Mouse (Mus musculus): ENCODE measurements at regions not wholly inside any gene's neighbourhood (a gene's known extent, or its start where the extent isn't known, plus 50 kb on each side); places are given as distances from the start of the nearest gene placed in this dataset.

DNA sequence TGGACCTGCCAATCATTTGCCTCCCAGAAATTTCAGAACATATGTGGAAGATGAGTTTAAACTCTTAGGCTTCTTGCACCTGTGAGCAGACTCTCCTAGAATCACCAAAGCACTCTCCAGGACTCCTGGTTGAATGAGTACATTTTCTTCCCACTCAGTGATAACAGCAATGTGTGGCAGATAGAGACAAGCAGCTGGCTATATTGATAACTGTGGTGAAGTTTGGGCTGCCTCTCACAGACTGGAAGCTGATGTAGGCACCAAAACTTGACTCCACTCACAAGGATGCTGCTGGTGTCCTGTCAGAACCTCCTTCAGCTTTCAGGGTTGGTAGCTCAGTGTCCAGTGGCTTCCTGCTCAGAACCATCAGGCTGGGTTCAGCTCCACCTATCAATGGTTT is 207.7 kb upstream of the Stt3b start:
- H3K9me3 ChIP-seq (replicated peaks), result no peaks in the 10 kb centered on the region
- H3K27ac ChIP-seq, result no peak overlapping the region
- no peak for ATAC-seq (replicated peaks; ENCODE audit: insufficient number of reproducible peaks, insufficient read depth, low FRiP score, low read depth)
- H3K4me3 ChIP-seq, result no peak overlapping the region
- no peaks in the 10 kb centered on the region for H3K27me3 ChIP-seq
- no peaks in the 10 kb centered on the region for H3K4me1 ChIP-seq (replicated peaks)
- H3K4me2 ChIP-seq, result no peak overlapping the region
- no peak overlapping the region for H3K9ac ChIP-seq
- no peaks in the 10 kb centered on the region for H3K36me3 ChIP-seq

DNA sequence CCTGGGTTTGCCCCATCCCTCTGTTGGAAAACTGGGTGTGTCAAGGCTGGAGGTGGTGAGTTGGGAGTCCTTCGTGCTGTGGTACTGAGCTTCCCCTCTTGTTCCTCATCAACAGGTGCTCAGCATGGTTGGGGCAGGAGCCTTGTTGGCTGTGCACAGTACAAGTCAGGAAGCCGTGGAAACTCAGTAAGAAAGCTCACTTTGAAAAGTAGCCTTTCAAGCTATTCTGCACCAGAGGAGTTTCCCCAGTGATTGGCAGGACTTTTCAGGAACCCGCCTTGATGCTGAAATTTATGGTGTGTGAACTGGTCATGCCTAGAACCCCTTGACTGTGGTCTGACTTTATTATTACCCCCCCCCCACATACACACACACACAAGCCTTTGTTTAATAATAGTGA is 213.9 kb upstream of the Stt3b start:
- no peak overlapping the region for H3K4me2 ChIP-seq
- H3K27me3 ChIP-seq, result no peaks in the 10 kb centered on the region
- no peak for ATAC-seq (replicated peaks; ENCODE audit: insufficient number of reproducible peaks, insufficient read depth, low FRiP score, low read depth)
- H3K9me3 ChIP-seq (replicated peaks), result no peaks in the 10 kb centered on the region
- no peaks in the 10 kb centered on the region for H3K36me3 ChIP-seq
- no peaks in the 10 kb centered on the region for H3K4me1 ChIP-seq (replicated peaks)
- no peak overlapping the region for H3K27ac ChIP-seq
- H3K4me3 ChIP-seq, result no peak overlapping the region
- 64% methylated on average over 3 of the region's 3 CpGs for WGBS
- no peak overlapping the region for H3K9ac ChIP-seq

DNA sequence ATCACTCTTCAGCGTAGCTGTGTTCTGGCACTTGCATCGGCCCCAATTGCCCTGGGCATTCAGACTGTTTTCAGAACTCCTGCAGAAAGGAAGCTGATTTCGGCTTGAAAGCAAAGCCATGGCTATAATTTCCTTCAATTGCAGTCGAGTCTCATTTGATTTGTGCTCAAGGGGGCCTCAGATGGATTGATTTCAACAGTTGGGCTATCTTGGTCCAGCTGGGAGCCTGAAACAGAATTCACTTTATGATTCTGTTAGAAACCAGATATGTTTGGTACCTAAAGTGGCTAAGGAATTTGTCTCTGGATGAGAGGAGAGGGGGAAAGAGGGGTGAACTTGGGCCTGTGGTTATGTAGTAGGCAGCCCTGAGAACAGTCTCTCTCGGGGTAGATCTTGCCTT is 214.4 kb upstream of the Stt3b start:
- H3K36me3 ChIP-seq, result no peaks in the 10 kb centered on the region
- H3K9me3 ChIP-seq (replicated peaks), result no peaks in the 10 kb centered on the region
- no peak overlapping the region for H3K27ac ChIP-seq
- no peak overlapping the region for H3K9ac ChIP-seq
- H3K27me3 ChIP-seq, result no peaks in the 10 kb centered on the region
- no peak for ATAC-seq (replicated peaks; ENCODE audit: insufficient number of reproducible peaks, insufficient read depth, low FRiP score, low read depth)
- WGBS, result 66% methylated on average over 5 of the region's 5 CpGs
- no peak overlapping the region for H3K4me2 ChIP-seq
- no peak overlapping the region for H3K4me3 ChIP-seq
- H3K4me1 ChIP-seq (replicated peaks), result no peaks in the 10 kb centered on the region

DNA sequence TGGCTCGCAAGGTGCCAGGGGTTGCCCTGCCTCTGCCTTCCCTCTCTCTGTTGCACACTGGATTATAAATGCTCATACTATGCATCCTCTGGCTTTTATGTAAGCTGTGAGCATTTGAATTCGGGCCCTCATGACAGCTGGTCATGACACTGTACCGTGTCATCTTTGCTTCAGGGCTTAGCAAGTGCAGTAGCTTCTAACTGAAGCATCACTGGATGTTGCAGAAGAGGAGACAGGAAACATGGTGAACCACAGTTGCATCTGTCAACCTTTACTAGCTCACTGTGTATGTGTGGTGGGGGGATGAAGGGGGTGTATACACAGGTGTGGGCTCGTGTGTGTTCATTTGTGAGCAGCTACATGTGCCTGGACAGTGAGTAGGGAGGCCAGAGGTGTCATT is 216.1 kb upstream of the Stt3b start:
- WGBS, result 74% methylated on average over 4 of the region's 4 CpGs

DNA sequence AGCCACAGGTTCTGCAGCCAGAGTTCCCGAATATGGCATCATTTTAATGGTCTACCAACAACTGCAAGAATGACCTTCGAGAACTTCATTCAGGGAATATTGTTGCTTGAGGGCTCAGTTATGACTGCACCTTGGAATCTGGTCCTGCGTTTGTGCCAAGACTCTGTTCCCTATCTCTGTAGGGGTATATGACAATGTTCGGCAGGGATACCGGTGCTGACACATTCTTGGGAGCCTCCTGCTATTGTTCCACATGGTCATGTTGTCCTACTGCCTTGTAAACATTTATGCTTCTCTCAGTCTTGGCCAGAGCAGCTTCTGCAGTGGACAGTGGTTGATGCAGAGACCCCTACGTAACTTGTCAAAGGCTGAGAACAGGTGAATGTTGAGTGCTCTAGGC is 216.8 kb upstream of the Stt3b start:
- H3K36me3 ChIP-seq, result no peaks in the 10 kb centered on the region
- H3K27ac ChIP-seq, result no peak overlapping the region
- 71% methylated on average over 6 of the region's 6 CpGs for WGBS
- H3K4me3 ChIP-seq, result no peak overlapping the region
- H3K9me3 ChIP-seq (replicated peaks), result no peaks in the 10 kb centered on the region
- no peaks in the 10 kb centered on the region for H3K27me3 ChIP-seq
- no peaks in the 10 kb centered on the region for H3K4me1 ChIP-seq (replicated peaks)
- ATAC-seq (replicated peaks; ENCODE audit: insufficient number of reproducible peaks, insufficient read depth, low FRiP score, low read depth), result no peak
- no peak overlapping the region for H3K4me2 ChIP-seq
- H3K9ac ChIP-seq, result no peak overlapping the region

More for the DNA sequence above, 216.1 kb upstream of the Stt3b start:
- no peaks in the 10 kb centered on the region for H3K9me3 ChIP-seq (replicated peaks)
- H3K9ac ChIP-seq, result no peak overlapping the region
- no peaks in the 10 kb centered on the region for H3K4me1 ChIP-seq (replicated peaks)
- no peaks in the 10 kb centered on the region for H3K27me3 ChIP-seq
- ATAC-seq (replicated peaks; ENCODE audit: insufficient number of reproducible peaks, insufficient read depth, low FRiP score, low read depth), result no peak
- no peak overlapping the region for H3K27ac ChIP-seq
- H3K4me3 ChIP-seq, result no peak overlapping the region
- no peaks in the 10 kb centered on the region for H3K36me3 ChIP-seq
- H3K4me2 ChIP-seq, result no peak overlapping the region

DNA sequence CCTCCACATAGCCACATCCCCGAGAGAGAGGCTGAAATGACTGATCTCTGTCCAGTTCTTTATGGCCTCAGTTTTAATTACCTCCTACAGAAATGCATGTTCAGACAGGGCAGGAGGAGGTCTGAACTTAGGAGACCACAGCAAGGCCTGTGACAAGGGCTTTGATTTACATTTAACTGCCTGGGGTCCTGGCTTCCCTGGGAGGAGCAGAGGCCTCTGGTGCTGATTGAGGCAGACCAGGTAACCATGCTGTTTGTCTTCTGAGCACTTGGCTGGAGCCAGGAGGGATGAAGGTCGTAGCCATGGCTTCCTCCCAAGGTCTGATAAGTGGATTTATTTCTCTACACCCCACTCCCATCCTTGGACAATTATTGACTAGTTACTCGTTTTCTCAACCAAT is 224.0 kb upstream of the Stt3b start:
- H3K9me3 ChIP-seq (replicated peaks), result no peaks in the 10 kb centered on the region
- H3K9ac ChIP-seq, result no peak overlapping the region
- no peak for ATAC-seq (replicated peaks; ENCODE audit: insufficient number of reproducible peaks, insufficient read depth, low FRiP score, low read depth)
- H3K27me3 ChIP-seq, result no peaks in the 10 kb centered on the region
- no peak overlapping the region for H3K4me2 ChIP-seq
- 39% methylated on average over 3 of the region's 3 CpGs for WGBS
- no peaks in the 10 kb centered on the region for H3K36me3 ChIP-seq
- no peak overlapping the region for H3K27ac ChIP-seq
- no peak overlapping the region for H3K4me3 ChIP-seq
- H3K4me1 ChIP-seq (replicated peaks), result no peaks in the 10 kb centered on the region

DNA sequence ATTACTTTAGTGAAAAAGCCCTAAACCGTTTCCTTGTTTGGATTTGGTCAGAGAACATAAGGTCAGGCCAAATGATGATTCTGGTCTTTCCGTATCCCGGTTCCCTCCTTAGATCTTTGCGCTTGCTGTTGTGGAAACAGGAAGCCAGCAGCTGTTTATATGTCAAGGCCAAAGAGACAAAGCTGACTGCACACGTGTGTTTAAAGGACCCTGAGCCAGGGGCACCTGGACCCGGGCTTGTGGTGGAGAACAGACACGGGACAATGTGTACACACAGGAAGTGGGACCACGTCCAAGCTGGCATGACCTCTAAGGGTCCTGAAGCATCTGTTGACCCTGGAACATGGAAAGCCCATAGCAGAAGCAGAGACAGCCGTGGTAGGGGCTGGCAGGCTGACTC is 233.4 kb upstream of the Stt3b start:
- Histone ChIP-seq H3K4me3 (no peak overlapping the region), H3K9me3 (replicated peaks) (no peaks in the 10 kb centered on the region), H3K36me3 (no peaks in the 10 kb centered on the region), H3K4me2 (no peak overlapping the region), H3K4me1 (replicated peaks) (peaks cover 12% of the 10 kb centered on the region; the same call in 1 of the 2 replicates), H3K27ac (no peak overlapping the region), H3K27me3 (no peaks in the 10 kb centered on the region), H3K9ac (no peak overlapping the region)
- ATAC-seq (replicated peaks; ENCODE audit: insufficient number of reproducible peaks, insufficient read depth, low FRiP score, low read depth), result no peak
- WGBS, result 57% methylated on average over 9 of the region's 9 CpGs

DNA sequence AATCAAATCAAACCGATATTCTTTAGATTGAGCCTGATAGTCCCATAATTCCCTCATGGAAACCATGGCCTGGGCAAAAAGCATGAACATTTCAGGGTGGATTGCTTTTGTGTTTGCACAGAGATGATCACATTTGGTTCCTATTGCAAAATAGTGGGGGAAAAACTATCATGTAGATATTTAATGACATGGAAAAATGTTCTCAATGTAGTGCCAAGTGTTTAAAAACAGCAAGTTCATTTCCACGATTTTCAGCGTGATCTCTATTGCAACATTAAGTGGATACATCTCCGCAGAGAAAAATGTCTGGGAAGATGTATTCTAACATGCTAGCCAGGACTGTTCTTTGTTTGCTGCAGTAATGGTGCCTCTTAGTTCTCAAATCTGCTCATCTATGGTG is 235.0 kb upstream of the Stt3b start:
- Histone ChIP-seq H3K27ac (no peak overlapping the region), H3K4me2 (no peak overlapping the region)
- WGBS, result 85% methylated on average over 4 of the region's 4 CpGs

DNA sequence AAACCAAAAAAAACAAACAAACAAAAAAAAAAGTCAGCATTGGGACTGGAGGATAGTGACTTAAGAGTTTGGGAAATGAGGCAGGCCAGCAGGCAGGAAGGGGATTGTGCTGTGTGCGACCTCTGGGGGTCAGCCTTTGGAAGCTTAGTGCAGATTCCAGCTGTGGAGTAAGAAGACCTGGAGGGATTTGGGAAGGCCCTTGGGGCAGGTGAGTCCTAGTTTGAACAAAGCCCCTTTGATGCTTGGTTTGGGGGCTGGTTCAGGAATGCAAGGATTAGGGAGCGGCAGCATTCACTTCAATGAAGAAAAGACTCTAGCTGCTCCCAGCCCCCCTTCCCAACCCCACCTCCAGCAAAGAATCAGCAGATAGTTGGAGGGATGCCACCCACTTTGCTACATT is 235.6 kb upstream of the Stt3b start:
- H3K36me3 ChIP-seq, result no peaks in the 10 kb centered on the region
- no peak overlapping the region for H3K9ac ChIP-seq
- H3K4me3 ChIP-seq, result no peak overlapping the region
- no peak overlapping the region for H3K27ac ChIP-seq
- H3K27me3 ChIP-seq, result no peaks in the 10 kb centered on the region
- H3K4me2 ChIP-seq, result no peak overlapping the region
- H3K4me1 ChIP-seq (replicated peaks), result peaks cover 13% of the 10 kb centered on the region; the same call in 1 of the 2 replicates
- no peaks in the 10 kb centered on the region for H3K9me3 ChIP-seq (replicated peaks)
- no peak for ATAC-seq (replicated peaks; ENCODE audit: insufficient number of reproducible peaks, insufficient read depth, low FRiP score, low read depth)
- WGBS, result 87% methylated on average over 2 of the region's 2 CpGs

More for the DNA sequence above, 235.0 kb upstream of the Stt3b start:
- Histone ChIP-seq H3K9ac (no peak overlapping the region), H3K27me3 (no peaks in the 10 kb centered on the region), H3K4me1 (replicated peaks) (peaks cover 13% of the 10 kb centered on the region; the same call in 1 of the 2 replicates), H3K9me3 (replicated peaks) (no peaks in the 10 kb centered on the region), H3K4me3 (no peak overlapping the region), H3K36me3 (no peaks in the 10 kb centered on the region)
- no peak for ATAC-seq (replicated peaks; ENCODE audit: insufficient number of reproducible peaks, insufficient read depth, low FRiP score, low read depth)

DNA sequence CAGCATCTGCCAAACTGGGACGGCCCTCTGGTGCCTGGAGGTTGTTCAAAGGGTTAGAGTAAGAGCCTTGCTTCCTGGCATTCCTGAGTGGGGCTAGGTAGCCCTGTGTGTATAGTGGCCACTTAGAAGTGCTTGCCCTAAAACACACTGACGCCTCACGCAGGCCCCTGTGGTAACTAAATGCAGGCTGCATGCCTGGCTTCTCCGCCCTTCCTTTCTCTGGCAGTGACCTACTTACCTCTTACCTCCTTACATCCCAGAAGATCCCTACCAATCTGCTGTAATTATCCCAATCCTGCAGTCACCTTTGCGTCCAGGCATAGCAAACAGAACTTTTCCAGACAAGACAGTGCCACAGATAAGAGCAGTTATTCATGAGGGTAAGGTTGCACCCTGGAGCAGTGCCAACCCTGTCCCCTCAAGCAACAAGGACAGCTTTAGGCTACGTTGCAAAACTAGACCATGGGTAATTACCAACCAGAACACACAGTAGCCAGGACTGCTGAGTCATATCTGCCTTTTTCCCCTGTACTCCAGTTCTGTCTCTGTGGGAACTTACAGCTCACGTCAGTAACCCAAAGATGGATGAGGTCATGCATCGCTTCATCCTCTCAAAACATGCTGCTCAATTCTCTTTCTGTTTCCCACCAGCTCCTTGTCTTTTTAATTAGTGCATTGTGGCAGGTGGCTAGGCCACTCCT is 237.6 kb upstream of the Stt3b start:
- H3K36me3 ChIP-seq, result no peaks in the 10 kb centered on the region
- no peak for ATAC-seq (replicated peaks; ENCODE audit: insufficient number of reproducible peaks, insufficient read depth, low FRiP score, low read depth)
- H3K4me1 ChIP-seq (replicated peaks), result peaks cover 13% of the 10 kb centered on the region; the same call in 1 of the 2 replicates
- 44% methylated on average over 8 of the region's 8 CpGs for WGBS
- H3K27ac ChIP-seq, result no peak overlapping the region
- no peaks in the 10 kb centered on the region for H3K27me3 ChIP-seq
- H3K4me2 ChIP-seq, result no peak overlapping the region
- H3K4me3 ChIP-seq, result no peak overlapping the region
- H3K9me3 ChIP-seq (replicated peaks), result no peaks in the 10 kb centered on the region
- no peak overlapping the region for H3K9ac ChIP-seq

DNA sequence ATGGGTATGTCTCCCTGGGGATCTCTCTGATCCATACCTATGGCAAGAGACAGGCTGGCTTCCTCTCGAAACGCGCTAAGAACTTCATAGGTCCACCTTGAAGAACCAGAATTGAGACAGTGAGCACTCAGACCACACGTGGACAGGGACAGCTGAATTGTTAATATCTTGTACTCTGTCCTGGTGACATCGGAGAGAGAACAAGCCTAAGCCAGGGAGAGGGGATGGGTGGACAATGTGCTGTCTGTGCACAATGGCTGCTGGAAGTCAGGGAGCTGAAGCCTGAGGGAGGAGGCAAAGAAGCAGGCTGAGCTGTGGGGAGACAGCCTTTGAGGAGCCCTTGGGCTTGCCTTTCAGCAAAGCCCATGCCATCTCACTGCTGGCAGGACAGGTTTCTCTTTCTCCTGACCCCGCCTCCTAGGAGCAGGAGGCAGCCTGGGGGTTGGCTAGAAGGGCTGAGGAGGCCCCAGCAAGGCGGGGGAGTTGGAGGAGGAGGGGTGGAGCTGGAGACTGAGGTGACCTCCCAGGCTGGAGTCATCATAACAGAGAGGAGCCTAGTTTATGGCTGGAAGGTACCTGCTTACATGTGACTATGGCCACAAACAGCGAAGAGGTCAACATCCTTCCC is 238.6 kb upstream of the Stt3b start:
- no peak overlapping the region for H3K4me2 ChIP-seq
- no peak overlapping the region for H3K27ac ChIP-seq
- 70% methylated on average over 8 of the region's 8 CpGs for WGBS

DNA sequence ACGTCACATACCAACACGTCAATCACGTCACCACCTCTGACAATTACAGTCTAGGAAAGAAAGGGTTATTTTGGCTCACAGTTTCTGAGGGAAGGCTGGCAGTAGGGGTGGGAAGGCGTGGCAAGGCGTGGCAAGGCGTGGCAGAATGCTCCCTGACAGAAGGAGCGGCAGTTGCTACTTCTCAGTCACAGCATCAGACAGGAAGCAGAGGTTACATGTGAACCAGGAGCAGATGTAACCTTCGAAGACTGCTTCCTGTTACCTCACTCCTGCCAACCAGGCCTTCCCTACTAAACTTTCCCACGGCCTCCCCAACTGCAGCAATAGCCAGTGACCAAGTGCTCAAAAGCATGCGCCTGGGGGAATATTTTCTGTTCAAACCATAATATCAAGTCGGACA is 240.9 kb upstream of the Stt3b start:
- Histone ChIP-seq H3K27me3 (no peaks in the 10 kb centered on the region), H3K4me1 (replicated peaks) (peaks cover 13% of the 10 kb centered on the region; the same call in 1 of the 2 replicates), H3K9me3 (replicated peaks) (no peaks in the 10 kb centered on the region), H3K4me3 (no peak overlapping the region), H3K27ac (no peak overlapping the region), H3K36me3 (no peaks in the 10 kb centered on the region), H3K4me2 (no peak overlapping the region), H3K9ac (no peak overlapping the region)
- WGBS, result 83% methylated on average over 11 of the region's 11 CpGs
- no peak for ATAC-seq (replicated peaks; ENCODE audit: insufficient number of reproducible peaks, insufficient read depth, low FRiP score, low read depth)

More for the DNA sequence above, 238.6 kb upstream of the Stt3b start:
- Histone ChIP-seq H3K36me3 (no peaks in the 10 kb centered on the region), H3K27me3 (no peaks in the 10 kb centered on the region), H3K4me3 (no peak overlapping the region), H3K9me3 (replicated peaks) (no peaks in the 10 kb centered on the region), H3K9ac (no peak overlapping the region), H3K4me1 (replicated peaks) (peaks cover 13% of the 10 kb centered on the region; the same call in 1 of the 2 replicates)
- ATAC-seq (replicated peaks; ENCODE audit: insufficient number of reproducible peaks, insufficient read depth, low FRiP score, low read depth), result no peak
